Mouse (Mus musculus): ENCODE data around the gene Sugp2. TPM values are rescaled to one million over a fixed set of nuclear protein-coding genes. Genes with fewer than 3 reads are reported as not detected.

Sugp2 gene
- polyA plus RNA-seq, 1 experiment from 2014 or later = 82.9 TPM

DNA sequence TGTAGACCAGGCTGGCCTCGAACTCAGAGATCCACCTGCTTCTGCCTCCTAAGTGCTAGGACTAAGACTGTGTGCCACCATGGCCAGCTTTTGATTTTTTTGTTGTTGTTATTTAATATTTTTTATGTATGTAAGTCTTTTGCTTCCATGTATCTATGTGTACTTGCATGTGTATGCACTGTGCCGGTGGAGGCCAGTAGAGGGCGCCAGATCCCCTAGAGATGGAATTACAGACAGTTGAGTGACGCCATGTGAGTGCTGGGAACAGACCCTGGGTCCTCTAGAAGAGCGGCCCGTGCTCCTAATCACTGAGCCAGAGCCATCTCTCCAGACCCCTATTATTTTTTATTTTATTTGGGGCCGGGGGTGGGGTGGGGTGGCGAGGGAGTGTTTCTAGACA lies 52.7 kb downstream of the Sugp2 start:
- Histone ChIP-seq H3K9ac (no peak overlapping the region), H3K27me3 (no peaks in the 10 kb centered on the region), H3K36me3 (replicated peaks) (peaks cover 65% of the 10 kb centered on the region), H3K9me3 (peaks cover 5% of the 10 kb centered on the region), H3K4me2 (no peak overlapping the region), H3K4me1 (peaks cover 24% of the 10 kb centered on the region), H3K4me3 (replicated peaks) (no peak overlapping the region), H3K27ac (no peak overlapping the region)
- ATAC-seq (ENCODE audit: low FRiP score) = no peak
- 90% methylated on average over 8 of the region's 8 CpGs for WGBS

DNA sequence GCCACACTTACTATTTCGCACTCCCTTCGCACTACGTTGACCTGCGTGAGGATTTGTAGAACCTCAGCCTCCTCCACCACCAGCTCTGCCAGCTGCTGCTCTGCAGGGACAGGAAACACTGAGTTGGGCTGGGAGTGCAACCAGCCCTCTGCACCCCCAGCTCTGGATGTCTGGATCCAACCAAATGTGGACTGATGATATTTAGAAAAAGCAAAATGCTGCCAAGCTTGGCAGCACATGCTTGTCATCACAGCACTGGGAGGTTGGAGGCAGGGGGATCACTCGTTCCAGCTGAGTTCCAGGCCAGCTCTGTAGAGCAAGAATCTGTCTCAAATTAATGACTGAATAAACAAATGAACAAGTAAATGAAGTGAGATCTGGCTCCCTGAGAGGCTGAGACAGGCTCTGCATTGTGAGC lies 60.0 kb downstream of the Sugp2 start:
- 77% methylated on average over 5 of the region's 5 CpGs for WGBS
- ATAC-seq (ENCODE audit: low FRiP score) = no peak; the same call in 1 of the 2 replicates
- H3K9me3 ChIP-seq = no peaks in the 10 kb centered on the region
- no peaks in the 10 kb centered on the region for H3K27me3 ChIP-seq
- peaks cover 90% of the 10 kb centered on the region for H3K36me3 ChIP-seq (replicated peaks)
- H3K9ac ChIP-seq = no peak overlapping the region
- no peaks in the 10 kb centered on the region for H3K4me1 ChIP-seq
- no peak overlapping the region for H3K27ac ChIP-seq
- H3K4me2 ChIP-seq = no peak overlapping the region
- no peak overlapping the region for H3K4me3 ChIP-seq (replicated peaks)

DNA sequence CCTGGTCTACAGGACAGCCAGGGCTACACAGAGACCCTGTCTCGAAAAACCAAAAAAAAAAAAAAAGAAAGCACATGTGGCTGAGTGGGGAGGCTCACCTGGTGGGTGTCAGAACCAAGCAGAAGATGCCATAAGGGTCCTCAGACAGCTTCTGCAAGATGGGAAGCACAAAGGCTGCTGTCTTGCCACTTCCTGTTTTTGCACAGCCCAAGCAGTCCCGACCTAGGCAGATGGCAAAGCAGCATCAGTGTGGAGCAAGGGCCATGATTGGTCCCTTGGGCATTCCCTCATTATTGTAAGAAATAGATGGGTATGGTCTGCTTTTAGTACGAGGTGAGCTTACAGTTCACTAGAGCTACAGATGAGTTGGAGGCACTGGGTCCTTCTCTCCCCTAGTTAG lies 66.9 kb downstream of the Sugp2 start:
- 79% methylated on average over 3 of the region's 3 CpGs for WGBS
- H3K4me3 ChIP-seq (replicated peaks) = no peak overlapping the region
- H3K9ac ChIP-seq = no peak overlapping the region
- peaks cover 44% of the 10 kb centered on the region for H3K36me3 ChIP-seq (replicated peaks)
- peak overlapping the region; percentile 92; the same call in 1 of the 2 replicates for H3K4me2 ChIP-seq
- no peak for ATAC-seq (ENCODE audit: low FRiP score)
- no peaks in the 10 kb centered on the region for H3K27me3 ChIP-seq
- H3K9me3 ChIP-seq = no peaks in the 10 kb centered on the region
- H3K4me1 ChIP-seq = peaks cover 18% of the 10 kb centered on the region
- no peak overlapping the region for H3K27ac ChIP-seq

DNA sequence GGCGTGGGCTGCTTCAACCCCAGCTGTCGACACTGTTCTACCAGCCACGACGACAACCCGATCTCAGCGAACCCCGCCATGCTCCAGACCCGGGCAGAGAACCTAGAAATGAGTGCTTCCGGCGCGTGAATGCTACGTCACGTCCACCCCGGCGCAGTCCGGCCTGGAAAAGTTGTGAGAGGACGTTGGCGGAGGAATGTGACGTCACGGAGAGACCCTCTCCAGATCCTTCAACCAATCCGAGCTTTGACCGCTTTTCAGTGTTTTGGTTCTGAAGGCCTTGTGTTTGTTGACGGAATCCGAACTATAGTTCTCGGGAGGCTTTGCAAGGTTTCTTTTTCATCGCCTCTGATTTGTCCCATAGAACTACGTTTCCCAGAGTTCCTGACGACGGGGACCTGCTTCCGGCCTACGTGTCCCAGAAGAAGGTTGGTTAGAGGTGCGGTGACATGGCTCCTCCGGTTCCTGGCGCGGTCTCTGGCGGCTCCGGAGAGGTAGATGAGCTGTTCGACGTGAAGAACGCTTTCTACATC lies 68.4 kb downstream of the Sugp2 start, which contains the start of the genes Ddx49 and Cope:
Gene Ddx49 (minus strand): TSS at position 132 of the 533 bp plus-strand sequence.
Gene Cope (plus strand): TSS at position 161 of the 533 bp plus-strand sequence.
- ATAC-seq (ENCODE audit: low FRiP score) = peak; percentile 94
- no peaks in the 10 kb centered on the region for H3K9me3 ChIP-seq
- peak within 1 kb of the TSS; percentile 70 for H3K9ac ChIP-seq
- peak within 1 kb of the TSS; percentile 92 for H3K4me2 ChIP-seq
- peak within 1 kb of the TSS; percentile 89 for H3K4me3 ChIP-seq (replicated peaks)
- H3K4me1 ChIP-seq = peaks cover 18% of the 10 kb centered on the region
- under 1% methylated on average over 40 of the region's 40 CpGs for WGBS
- H3K36me3 ChIP-seq (replicated peaks) = peaks cover 41% of the 10 kb centered on the region
- H3K27me3 ChIP-seq = no peaks in the 10 kb centered on the region
- H3K27ac ChIP-seq = peak within 1 kb of the TSS; percentile 25; the same call in 1 of the 2 replicates

DNA sequence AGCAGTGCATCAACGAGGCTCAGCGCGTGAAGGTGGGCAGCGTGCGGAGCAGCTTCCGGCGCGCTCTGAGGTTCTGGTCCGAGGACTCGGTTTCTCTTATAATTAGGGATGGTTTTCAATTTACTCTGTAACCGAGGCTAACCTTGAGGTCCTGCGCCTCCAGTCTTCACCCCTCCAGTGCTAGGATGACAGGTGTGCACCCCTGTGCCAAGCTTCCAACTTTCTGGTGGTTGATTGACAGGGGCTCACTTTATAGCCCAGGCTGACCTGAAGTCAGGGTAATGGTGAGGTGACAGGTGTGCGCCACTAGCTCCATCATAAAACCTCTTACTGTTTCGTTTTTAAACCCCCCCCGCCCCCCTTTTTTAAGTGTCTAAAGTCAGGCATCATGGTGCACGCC lies 68.9 kb downstream of the Sugp2 start:
- no peaks in the 10 kb centered on the region for H3K9me3 ChIP-seq
- peaks cover 18% of the 10 kb centered on the region for H3K4me1 ChIP-seq
- WGBS = 6% methylated on average over 16 of the region's 16 CpGs
- H3K27ac ChIP-seq = peak overlapping the region; percentile 25; the same call in 1 of the 2 replicates
- H3K27me3 ChIP-seq = no peaks in the 10 kb centered on the region
- peak; percentile 54 for ATAC-seq (ENCODE audit: low FRiP score)
- H3K4me2 ChIP-seq = peak overlapping the region; percentile 92
- peak overlapping the region; percentile 89 for H3K4me3 ChIP-seq (replicated peaks)
- peaks cover 41% of the 10 kb centered on the region for H3K36me3 ChIP-seq (replicated peaks)
- H3K9ac ChIP-seq = peak overlapping the region; percentile 70

DNA sequence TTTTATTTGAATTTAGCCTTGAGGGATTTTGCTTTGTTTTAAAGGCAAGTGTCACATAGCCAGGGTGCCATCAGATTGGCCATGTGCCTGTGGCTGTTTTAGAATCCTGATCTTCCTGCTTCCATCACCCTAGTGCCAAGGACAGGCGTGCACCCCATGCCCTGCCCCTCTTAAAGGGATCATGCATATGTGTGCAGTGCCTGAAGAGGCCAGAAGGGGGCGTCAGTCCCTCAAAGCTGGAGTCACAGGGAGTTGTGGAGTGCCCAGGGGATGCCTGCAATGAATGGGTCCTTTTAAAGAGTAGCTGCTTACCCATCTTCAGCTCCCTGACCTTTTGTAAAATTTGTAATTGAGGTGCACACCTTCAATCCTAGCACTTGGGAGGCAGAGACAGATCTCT lies 75.3 kb downstream of the Sugp2 start:
- no peak for ATAC-seq (ENCODE audit: low FRiP score)
- no peak overlapping the region for H3K27ac ChIP-seq
- H3K36me3 ChIP-seq (replicated peaks) = peaks cover 82% of the 10 kb centered on the region
- no peaks in the 10 kb centered on the region for H3K9me3 ChIP-seq
- no peak overlapping the region for H3K4me3 ChIP-seq (replicated peaks)
- no peaks in the 10 kb centered on the region for H3K27me3 ChIP-seq
- WGBS = 31% methylated on average over 2 of the region's 2 CpGs
- no peak overlapping the region for H3K9ac ChIP-seq
- H3K4me2 ChIP-seq = no peak overlapping the region
- H3K4me1 ChIP-seq = no peaks in the 10 kb centered on the region

DNA sequence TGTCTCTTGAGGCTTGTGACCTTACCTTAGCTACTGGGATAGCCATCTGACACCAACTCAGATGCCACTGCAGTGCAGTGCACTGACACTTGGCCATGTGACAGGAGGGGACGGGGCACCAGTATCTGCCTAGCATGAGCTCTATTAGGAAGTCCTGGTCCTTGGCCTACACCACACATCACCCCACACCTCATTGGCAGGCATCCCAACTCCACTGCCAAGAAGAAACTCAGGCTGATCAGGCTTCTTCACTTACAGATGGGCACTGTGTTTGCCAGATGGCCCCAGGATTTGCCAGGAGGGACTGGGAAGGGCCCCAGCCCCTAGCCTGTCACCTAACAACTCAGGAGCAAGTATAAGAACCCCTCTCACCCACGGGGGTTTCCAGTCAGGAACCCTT lies 79.4 kb downstream of the Sugp2 start:
- H3K36me3 ChIP-seq (replicated peaks) = peaks cover 48% of the 10 kb centered on the region
- ATAC-seq (ENCODE audit: low FRiP score) = no peak
- H3K27me3 ChIP-seq = no peaks in the 10 kb centered on the region
- H3K9me3 ChIP-seq = no peaks in the 10 kb centered on the region
- no peak overlapping the region for H3K9ac ChIP-seq
- H3K27ac ChIP-seq = no peak overlapping the region
- peaks cover 36% of the 10 kb centered on the region for H3K4me1 ChIP-seq
- WGBS = 84% methylated on average over 2 of the region's 2 CpGs
- H3K4me3 ChIP-seq (replicated peaks) = no peak overlapping the region
- H3K4me2 ChIP-seq = no peak overlapping the region

DNA sequence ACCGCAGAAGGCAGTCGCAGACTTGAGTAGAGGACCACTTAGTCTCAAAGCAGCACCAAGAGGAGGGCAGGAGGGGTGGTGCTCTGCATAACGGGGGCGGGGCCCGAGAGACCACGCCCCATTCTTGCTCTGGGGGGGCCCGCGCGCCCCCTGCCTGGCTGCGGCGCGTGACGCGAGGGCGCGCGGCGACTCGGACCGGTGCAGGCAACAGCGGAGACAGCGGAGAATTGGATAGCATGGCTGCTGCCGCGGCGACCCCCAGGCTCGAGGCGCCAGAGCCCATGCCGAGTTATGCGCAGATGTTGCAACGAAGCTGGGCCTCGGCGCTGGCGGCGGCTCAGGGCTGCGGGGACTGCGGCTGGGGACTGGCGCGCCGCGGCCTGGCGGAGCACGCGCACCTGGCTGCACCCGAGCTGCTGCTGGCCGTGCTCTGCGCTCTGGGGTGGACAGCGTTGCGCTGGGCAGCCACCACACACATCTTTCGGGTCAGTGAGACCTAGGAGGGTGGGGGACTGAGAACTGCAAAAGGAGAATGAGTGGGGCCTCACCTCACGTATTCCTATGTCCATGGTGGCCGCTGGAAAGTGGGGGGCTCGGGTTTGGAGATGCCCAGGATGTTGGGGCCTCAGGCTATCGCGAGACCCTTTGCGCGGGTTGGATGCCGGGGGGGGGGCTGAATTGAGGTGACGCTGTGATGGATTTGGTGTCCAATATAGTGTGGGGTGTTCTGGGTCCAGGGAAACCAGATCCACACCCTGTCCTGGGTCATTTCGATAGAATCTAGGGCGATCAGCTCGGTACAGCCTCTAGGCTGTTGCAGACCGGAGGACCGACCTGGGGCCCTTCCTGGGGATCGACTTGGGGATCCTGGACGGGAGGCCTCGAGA lies 81.8 kb downstream of the Sugp2 start, which contains the start of gene Cers1:
Gene Cers1 (plus strand): TSS at position 152 of the 887 bp plus-strand sequence.
- peak; percentile 67 for ATAC-seq (ENCODE audit: low FRiP score)
- Histone ChIP-seq H3K27me3 (no peaks in the 10 kb centered on the region), H3K36me3 (replicated peaks) (peaks cover 48% of the 10 kb centered on the region), H3K4me2 (peak within 1 kb of the TSS; percentile 87), H3K9ac (peak within 1 kb of the TSS; percentile 67), H3K27ac (peak within 1 kb of the TSS; percentile 93), H3K4me1 (peaks cover 36% of the 10 kb centered on the region), H3K4me3 (replicated peaks) (peak within 1 kb of the TSS; percentile 55), H3K9me3 (no peaks in the 10 kb centered on the region)
- 1% methylated on average over 66 of the region's 66 CpGs for WGBS

DNA sequence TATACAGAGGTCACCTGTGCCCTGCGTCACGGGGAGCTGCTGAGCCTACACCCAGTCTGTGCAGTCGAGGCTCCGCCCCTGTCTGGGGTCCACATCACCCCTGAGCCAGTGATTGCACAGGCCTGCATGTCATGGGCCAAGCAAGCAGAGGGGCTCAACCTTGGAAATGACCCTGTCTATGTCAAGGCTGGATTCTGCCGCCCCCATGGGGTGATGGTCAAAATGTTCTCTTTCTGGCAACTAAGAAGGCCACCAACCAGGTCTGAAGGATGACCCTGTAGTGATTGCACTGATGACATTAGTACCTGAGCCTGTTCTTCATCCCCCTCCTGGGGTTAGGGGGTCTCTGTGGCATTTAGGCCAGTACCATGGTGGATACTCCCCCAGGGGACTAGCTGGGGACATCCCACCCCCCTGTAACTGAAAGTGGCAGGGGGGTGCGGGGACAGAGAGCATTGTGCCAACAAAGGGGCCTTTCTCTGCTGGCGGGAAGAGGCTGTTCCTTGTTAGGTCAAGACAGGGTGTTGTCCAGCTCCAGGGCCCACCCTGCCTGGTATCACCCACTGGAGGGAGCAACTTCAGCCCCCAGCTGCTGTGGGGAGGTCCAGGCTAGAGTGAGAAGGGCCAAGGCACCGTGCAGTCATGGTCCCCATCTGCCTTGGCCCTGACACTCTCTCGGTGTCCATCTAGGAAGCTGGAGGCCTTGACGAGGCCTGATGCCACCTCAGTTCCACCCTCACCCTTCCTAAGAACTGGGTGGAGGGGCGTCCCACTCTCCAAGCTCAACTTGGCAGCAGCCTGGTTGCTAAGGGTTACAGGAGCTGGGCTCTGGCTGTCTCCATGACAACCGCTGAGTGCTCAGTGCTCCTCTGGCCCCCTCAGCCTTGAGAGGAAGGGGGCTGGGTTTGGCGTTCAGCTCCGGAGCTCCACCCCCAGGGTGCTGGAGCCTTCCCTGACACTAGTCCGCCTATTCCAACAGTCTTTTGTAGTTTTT lies 82.8 kb downstream of the Sugp2 start:
- Histone ChIP-seq H3K27ac (peak overlapping the region; percentile 93), H3K4me1 (peaks cover 36% of the 10 kb centered on the region), H3K9ac (peak overlapping the region; percentile 67), H3K9me3 (no peaks in the 10 kb centered on the region), H3K4me2 (peak overlapping the region; percentile 87), H3K36me3 (replicated peaks) (peaks cover 38% of the 10 kb centered on the region), H3K4me3 (replicated peaks) (peak overlapping the region; percentile 55), H3K27me3 (no peaks in the 10 kb centered on the region)
- 6% methylated on average over 15 of the region's 15 CpGs for WGBS
- ATAC-seq (ENCODE audit: low FRiP score) = peak; percentile 91

DNA sequence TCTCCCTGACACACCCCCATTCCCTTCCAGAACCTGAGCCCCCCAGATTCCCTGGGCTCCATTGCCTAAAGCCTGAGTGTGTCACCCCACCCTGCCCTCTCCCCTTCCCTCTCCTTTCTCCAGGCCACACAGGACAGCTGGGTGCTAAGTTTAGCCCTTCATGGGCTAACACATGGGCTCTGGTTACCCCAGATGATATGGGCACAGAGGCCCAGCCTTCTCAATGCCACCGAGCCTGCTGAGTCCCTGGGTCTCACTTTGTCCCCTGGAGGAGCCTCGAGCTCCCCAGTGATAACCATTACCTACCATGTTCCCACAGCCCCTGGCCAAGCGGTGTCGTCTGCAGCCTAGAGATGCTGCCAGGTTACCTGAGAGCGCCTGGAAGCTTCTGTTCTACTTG lies 83.8 kb downstream of the Sugp2 start:
- Histone ChIP-seq H3K9me3 (no peaks in the 10 kb centered on the region), H3K9ac (peak overlapping the region; percentile 36; the same call in 1 of the 2 replicates), H3K4me1 (peaks cover 36% of the 10 kb centered on the region), H3K4me2 (peak overlapping the region; percentile 87), H3K36me3 (replicated peaks) (peaks cover 32% of the 10 kb centered on the region), H3K27me3 (no peaks in the 10 kb centered on the region), H3K4me3 (replicated peaks) (peak overlapping the region; percentile 55; the same call in 1 of the 2 replicates), H3K27ac (peak overlapping the region; percentile 93)
- ATAC-seq (ENCODE audit: low FRiP score) = no peak
- 84% methylated on average over 5 of the region's 5 CpGs for WGBS

DNA sequence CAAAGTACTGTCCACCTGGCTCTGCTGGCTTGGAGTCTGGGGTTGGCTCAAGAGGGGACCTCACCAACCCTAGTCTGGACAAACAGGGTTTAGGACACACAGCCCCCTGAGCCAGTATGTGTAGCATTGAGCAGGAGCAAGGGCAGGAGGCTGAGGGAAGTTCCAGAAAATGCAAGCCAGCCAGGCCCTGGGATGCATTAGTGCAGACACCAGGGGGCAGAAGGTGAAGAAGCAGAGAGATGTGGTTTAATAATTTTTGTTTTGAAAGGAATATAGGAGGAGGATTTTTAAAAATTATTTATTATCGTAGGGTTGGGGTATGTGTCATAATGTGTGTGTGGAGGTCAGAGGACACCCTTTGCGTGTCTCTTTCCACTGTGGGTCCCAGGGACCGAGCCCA lies 89.7 kb downstream of the Sugp2 start:
- Histone ChIP-seq H3K9me3 (no peaks in the 10 kb centered on the region), H3K36me3 (replicated peaks) (peaks cover 58% of the 10 kb centered on the region), H3K27me3 (peaks cover under 1% of the 10 kb centered on the region), H3K27ac (no peak overlapping the region), H3K4me1 (no peaks in the 10 kb centered on the region), H3K4me2 (no peak overlapping the region), H3K9ac (no peak overlapping the region), H3K4me3 (replicated peaks) (no peak overlapping the region)
- WGBS = 91% methylated on average over 3 of the region's 3 CpGs
- no peak for ATAC-seq (ENCODE audit: low FRiP score)
